Comparison of ENCODE assay signal across 14 mouse cellular contexts in genomic region chr15:77182800-77183199, GRCm38 (mm10).
DNase-seq lines count a peak whose midpoint lies in the region; ATAC-seq and TF ChIP-seq lines count a peak whose summit lies in the region.
"Had no signal": no experiment of that assay in that cellular context is flagged by ENCODE, and none has a peak within 500 bp of the region (broad histone marks: within the 10 kb centered on the region; RNA-seq: fewer than 3 reads in every experiment).

No protein-coding gene starts in this region.

- H3K9ac ChIP-seq in forebrain, embryonic 14.5 days (ENCODE audit: low read length): no peak overlapping the region
- H3K9ac ChIP-seq in forebrain, postnatal 0 days: no peak overlapping the region
- H3K9ac ChIP-seq in limb, embryonic 12.5 days (replicated peaks): no peak overlapping the region
- H3K9ac ChIP-seq: intestine, embryonic 15.5 days; neural tube, embryonic 15.5 days had no signal

- H3K4me3 ChIP-seq in forebrain, embryonic 14.5 days (ENCODE audit: low read depth, low read length): no peak overlapping the region
- no peak overlapping the region for H3K4me3 ChIP-seq in forebrain, postnatal 0 days (ENCODE audit: low read depth, low read length)
- H3K4me3 ChIP-seq in limb, embryonic 12.5 days (replicated peaks): no peak overlapping the region
- no peak overlapping the region for H3K4me3 ChIP-seq in limb, embryonic 10.5 days
- no peak overlapping the region for H3K4me3 ChIP-seq in cerebellum, adult 2 months (replicated peaks; ENCODE audit: insufficient read depth, low read depth, low read length)
- H3K4me3 ChIP-seq: intestine, embryonic 15.5 days; neural tube, embryonic 15.5 days had no signal

- no peaks in the 10 kb centered on the region for H3K27me3 ChIP-seq in forebrain, embryonic 14.5 days (replicated peaks; ENCODE audit: control insufficient read depth, insufficient read depth, low read length)
- no peaks in the 10 kb centered on the region for H3K27me3 ChIP-seq in forebrain, postnatal 0 days (ENCODE audit: insufficient read depth, low read length)
- H3K27me3 ChIP-seq in limb, embryonic 12.5 days: no peaks in the 10 kb centered on the region
- H3K27me3 ChIP-seq in limb, embryonic 10.5 days (ENCODE audit: low read depth, poor library complexity, severe bottlenecking): no peaks in the 10 kb centered on the region
- H3K27me3 ChIP-seq in cerebellum, adult 2 months (ENCODE audit: control insufficient read depth, insufficient read depth, low read length): no peaks in the 10 kb centered on the region
- H3K27me3 ChIP-seq: intestine, embryonic 15.5 days; neural tube, embryonic 15.5 days; Patski had no signal

- no peak overlapping the region for H3K4me2 ChIP-seq in forebrain, embryonic 14.5 days (ENCODE audit: low read length)
- H3K4me2 ChIP-seq in forebrain, postnatal 0 days (ENCODE audit: low read depth): no peak overlapping the region
- H3K4me2 ChIP-seq in limb, embryonic 12.5 days: no peak overlapping the region
- H3K4me2 ChIP-seq: intestine, embryonic 15.5 days; neural tube, embryonic 15.5 days had no signal

- DNase-seq in forebrain, embryonic 14.5 days (ENCODE audit: low spot score): peak; percentile 39
- DNase-seq in forebrain, postnatal 0 days: no peak
- DNase-seq in limb, embryonic 10.5 days (ENCODE audit: low spot score): no peak
- DNase-seq in cerebellum, adult 2 months: peak; percentile 59 to 69
- DNase-seq in heart, postnatal 4 days: peak; percentile 35
- no peak for DNase-seq in retina, postnatal 1 day
- no peak for DNase-seq in thymus, postnatal 10 days (ENCODE audit: low spot score in 2 of 2)
- DNase-seq: lung, adult 2 months; midbrain, embryonic 14.5 days; right cerebral cortex, postnatal 4 days had no signal

- H3K4me1 ChIP-seq in forebrain, embryonic 14.5 days (ENCODE audit: control insufficient read depth, insufficient read depth, low read length): peaks cover 8% of the 10 kb centered on the region
- no peaks in the 10 kb centered on the region for H3K4me1 ChIP-seq in forebrain, postnatal 0 days (ENCODE audit: insufficient read depth)
- H3K4me1 ChIP-seq in limb, embryonic 12.5 days (replicated peaks): peaks cover 19% of the 10 kb centered on the region
- peaks cover 10% of the 10 kb centered on the region for H3K4me1 ChIP-seq in limb, embryonic 10.5 days
- H3K4me1 ChIP-seq in cerebellum, adult 2 months (ENCODE audit: control insufficient read depth, insufficient read depth, low read length): peaks cover 5% of the 10 kb centered on the region; the same call in 1 of the 2 replicates

- WGBS in forebrain, embryonic 14.5 days: 37% methylated on average over 5 of the region's 5 CpGs
- 24% methylated on average over 5 of the region's 5 CpGs for WGBS in forebrain, postnatal 0 days
- 68% methylated on average over 5 of the region's 5 CpGs for WGBS in limb, embryonic 12.5 days
- 82% methylated on average over 5 of the region's 5 CpGs for WGBS in limb, embryonic 10.5 days
- WGBS in cerebellum, adult 2 months: 22% methylated on average over 5 of the region's 5 CpGs

- no peaks in the 10 kb centered on the region for H3K9me3 ChIP-seq in forebrain, embryonic 14.5 days (replicated peaks; ENCODE audit: control insufficient read depth, low read length)
- H3K9me3 ChIP-seq in forebrain, postnatal 0 days (ENCODE audit: low read length): no peaks in the 10 kb centered on the region
- H3K9me3 ChIP-seq in limb, embryonic 12.5 days: no peaks in the 10 kb centered on the region; the same call in 1 of the 2 replicates
- H3K9me3 ChIP-seq in limb, embryonic 10.5 days (replicated peaks): no peaks in the 10 kb centered on the region
- H3K9me3 ChIP-seq: intestine, embryonic 15.5 days; neural tube, embryonic 15.5 days had no signal

- no peaks in the 10 kb centered on the region for H3K36me3 ChIP-seq in forebrain, embryonic 14.5 days (ENCODE audit: control insufficient read depth, insufficient read depth, low read length)
- no peaks in the 10 kb centered on the region for H3K36me3 ChIP-seq in forebrain, postnatal 0 days (ENCODE audit: insufficient read depth)
- peaks cover 4% of the 10 kb centered on the region for H3K36me3 ChIP-seq in limb, embryonic 12.5 days
- peaks cover 15% of the 10 kb centered on the region for H3K36me3 ChIP-seq in limb, embryonic 10.5 days
- H3K36me3 ChIP-seq: intestine, embryonic 15.5 days; neural tube, embryonic 15.5 days had no signal

- ATAC-seq in forebrain, embryonic 14.5 days: no peak
- ATAC-seq in forebrain, postnatal 0 days: no peak
- ATAC-seq in limb, embryonic 12.5 days (ENCODE audit: insufficient number of reproducible peaks, insufficient read depth, low FRiP score, low TSS enrichment, low read depth): no peak
- ATAC-seq: intestine, embryonic 15.5 days; Patski had no signal

- no peak for TF ChIP-seq POLR2A in cerebellum, adult 2 months (IDR thresholded peaks at IDR 0.05; ENCODE audit: borderline replicate concordance, insufficient read depth, low read length)

- TF ChIP-seq CTCF in forebrain, postnatal 0 days (IDR thresholded peaks at IDR 0.05; ENCODE audit: low read depth): no peak
- no peak for TF ChIP-seq CTCF in cerebellum, adult 2 months (IDR thresholded peaks at IDR 0.05; ENCODE audit: borderline replicate concordance, insufficient read depth, low read depth, low read length)

- no peak overlapping the region for H3K27ac ChIP-seq in forebrain, embryonic 14.5 days (ENCODE audit: low read depth, low read length)
- H3K27ac ChIP-seq in forebrain, postnatal 0 days (ENCODE audit: low read depth, low read length): no peak overlapping the region
- peak overlapping the region; percentile 53 for H3K27ac ChIP-seq in limb, embryonic 12.5 days
- no peak overlapping the region for H3K27ac ChIP-seq in limb, embryonic 10.5 days
- no peak overlapping the region for H3K27ac ChIP-seq in cerebellum, adult 2 months (ENCODE audit: insufficient read depth, low read length)
- H3K27ac ChIP-seq: intestine, embryonic 15.5 days had no signal

Comparison
In these comparisons a context has a peak if more than half of its experiments do, and no peak if none do; other contexts are left out.
1. DNase-seq: peak in forebrain, embryonic 14.5 days (single experiment), cerebellum, adult 2 months (2 of 2) and heart, postnatal 4 days (single experiment); none in forebrain, postnatal 0 days (single experiment), limb, embryonic 10.5 days (single experiment), retina, postnatal 1 day (single experiment) and thymus, postnatal 10 days (0 of 2).